Mouse (Mus musculus) hindbrain, embryonic 16.5 days (tissue): ENCODE measurements around the gene C1qtnf3. TPM values are rescaled to one million over a fixed set of nuclear protein-coding genes. Genes with fewer than 3 reads are reported as not detected.
"Not testable (repeated sequence)": the region's sequence is repeated elsewhere in the genome, so short reads cannot be mapped to it uniquely, and the experiment has no call there.

Source experiments
- ATAC-seq: fragments of 200-750 bp; cut with Nextera tagmentation; 2 replicates; pipeline ENCODE4 v1.8.0; 2017; ENCODE audit warnings: moderate TSS enrichment, moderate library complexity
- H3K27ac ChIP-seq: fragments of 300-500 bp; sonication (generic); 2 replicates; pipeline ENCODE4 v1.5.1; 2014; ENCODE audit warnings: low read depth, mild to moderate bottlenecking, control low read depth, low read length, moderate library complexity
- H3K27me3 ChIP-seq: fragments of 300-500 bp; sonication (generic); replicated peaks from 2 replicates; pipeline ENCODE4 v1.6.1; 2014; ENCODE audit warnings: low read length; ENCODE audit not compliant: control insufficient read depth, insufficient read depth
- H3K36me3 ChIP-seq: fragments of 300-500 bp; sonication (generic); 2 replicates; pipeline ENCODE4 v1.6.1; 2014; ENCODE audit warnings: mild to moderate bottlenecking, low read length, moderate library complexity, mixed read lengths; ENCODE audit not compliant: control insufficient read depth, insufficient read depth
- H3K4me1 ChIP-seq: fragments of 300-500 bp; sonication (generic); 2 replicates; pipeline ENCODE4 v1.6.1; 2014; ENCODE audit warnings: low read depth, low read length; ENCODE audit not compliant: control insufficient read depth, insufficient read depth
- H3K4me2 ChIP-seq: fragments of 300-500 bp; sonication (generic); 2 replicates; pipeline ENCODE4 v1.6.1; 2014; ENCODE audit warnings: mild to moderate bottlenecking, low read length, control low read depth, moderate library complexity
- H3K4me3 ChIP-seq: fragments of 300-500 bp; sonication (generic); 2 replicates; pipeline ENCODE4 v1.5.1; 2014; ENCODE audit warnings: mild to moderate bottlenecking, low read length, control low read depth, moderate library complexity
- H3K9ac ChIP-seq: fragments of 300-500 bp; sonication (generic); 2 replicates; pipeline ENCODE4 v1.6.1; 2014; ENCODE audit warnings: low read depth, mild to moderate bottlenecking, control low read depth, low read length, moderate library complexity
- H3K9me3 ChIP-seq: fragments of 300-500 bp; sonication (generic); 2 replicates; pipeline ENCODE4 v1.6.1; 2014; ENCODE audit warnings: mild to moderate bottlenecking, low read length, moderate library complexity; ENCODE audit not compliant: control insufficient read depth
- WGBS: fragments of 180-500 bp; shearing (Covaris S2); extraction: QIAGEN DNeasy Blood & Tissue Kit; methylation state at CpG from one replicate; pipeline ENCODE4 v1.1.7; 2014; 5-methylcytosine and 5-hydroxymethylcytosine counted together
- polyA plus RNA-seq: library from polyadenylated mRNA; unstranded; fragments of >200 nt; fragmentation: Nextera tagmentation; extraction: Ambion mirVana; gene quantifications from 2 replicates; pipeline ENCODE4 v1.2.1, GENCODE M21; 2015

C1qtnf3 gene
- polyA plus RNA-seq, 1 experiment from 2014 or later = 1.7 TPM

GRCm38 (mm10) chr15:10977151-10977550 lies 25.0 kb downstream of the C1qtnf3 start:
- Histone ChIP-seq H3K27ac (no peak overlapping the region), H3K4me1 (peaks cover 6% of the 10 kb centered on the region; the same call in 1 of the 2 replicates), H3K9me3 (no peaks in the 10 kb centered on the region), H3K27me3 (no peaks in the 10 kb centered on the region), H3K4me3 (no peak overlapping the region), H3K4me2 (no peak overlapping the region), H3K9ac (no peak overlapping the region), H3K36me3 (no peaks in the 10 kb centered on the region)
- ATAC-seq = no peak

- no peak overlapping the region for H3K4me3 ChIP-seq
- peak overlapping the region; percentile 89 for H3K4me2 ChIP-seq
- H3K4me1 ChIP-seq = peaks cover 9% of the 10 kb centered on the region
- no peak for ATAC-seq
- H3K9ac ChIP-seq = no peak overlapping the region
- no peak overlapping the region for H3K27ac ChIP-seq
- no peaks in the 10 kb centered on the region for H3K9me3 ChIP-seq
- H3K27me3 ChIP-seq = no peaks in the 10 kb centered on the region
- no peaks in the 10 kb centered on the region for H3K36me3 ChIP-seq
- 63% methylated on average over 2 of the region's 2 CpGs for WGBS
Measured at GRCm38 (mm10) chr15:10980712-10981111, 28.6 kb downstream of the C1qtnf3 start.

- H3K27me3 ChIP-seq = no peaks in the 10 kb centered on the region
- H3K4me2 ChIP-seq = peak within 1 kb of the TSS; percentile 89
- no peaks in the 10 kb centered on the region for H3K36me3 ChIP-seq
- WGBS = under 1% methylated on average over 50 of the region's 52 CpGs
- H3K4me3 ChIP-seq = peak within 1 kb of the TSS; percentile 72
- no peaks in the 10 kb centered on the region for H3K9me3 ChIP-seq
- peak; percentile 100 for ATAC-seq
- peaks cover 9% of the 10 kb centered on the region for H3K4me1 ChIP-seq
- H3K9ac ChIP-seq = peak within 1 kb of the TSS; percentile 83
- H3K27ac ChIP-seq = peak within 1 kb of the TSS; percentile 94
Measured at GRCm38 (mm10) chr15:10981377-10982063, 29.4 kb downstream of the C1qtnf3 start, which contains the start of gene Amacr. Gene Amacr (plus strand): TSS chr15:10981756.

- H3K9ac ChIP-seq = peak overlapping the region; percentile 83
- no peaks in the 10 kb centered on the region for H3K27me3 ChIP-seq
- H3K4me3 ChIP-seq = peak overlapping the region; percentile 72
- peak; percentile 40 for ATAC-seq
- WGBS = 7% methylated on average over 6 of the region's 6 CpGs
- peak overlapping the region; percentile 89 for H3K4me2 ChIP-seq
- H3K36me3 ChIP-seq = no peaks in the 10 kb centered on the region
- H3K9me3 ChIP-seq = no peaks in the 10 kb centered on the region
- H3K4me1 ChIP-seq = peaks cover 9% of the 10 kb centered on the region
- peak overlapping the region; percentile 94; the same call in 1 of the 2 replicates for H3K27ac ChIP-seq
Measured at GRCm38 (mm10) chr15:10982064-10982435, 29.9 kb downstream of the C1qtnf3 start.

GRCm38 (mm10) chr15:10985756-10986155 lies 33.6 kb downstream of the C1qtnf3 start:
- Histone ChIP-seq H3K9me3 (no peaks in the 10 kb centered on the region), H3K36me3 (peaks cover 3% of the 10 kb centered on the region; the same call in 1 of the 2 replicates), H3K4me1 (peaks cover 9% of the 10 kb centered on the region), H3K4me2 (no peak overlapping the region), H3K4me3 (no peak overlapping the region), H3K27me3 (no peaks in the 10 kb centered on the region), H3K9ac (no peak overlapping the region), H3K27ac (no peak overlapping the region)
- ATAC-seq = no peak
- 83% methylated on average over 6 of the region's 6 CpGs for WGBS

GRCm38 (mm10) chr15:10986477-10986876 lies 34.3 kb downstream of the C1qtnf3 start:
- not testable (repeated sequence) for H3K36me3 ChIP-seq, H3K27me3 ChIP-seq, H3K27ac ChIP-seq, H3K9me3 ChIP-seq, H3K4me2 ChIP-seq, H3K4me1 ChIP-seq, ATAC-seq, H3K4me3 ChIP-seq, H3K9ac ChIP-seq
- WGBS = 69% methylated on average over 2 of the region's 2 CpGs

- Histone ChIP-seq H3K9me3 (no peaks in the 10 kb centered on the region), H3K9ac (no peak overlapping the region), H3K4me1 (no peaks in the 10 kb centered on the region), H3K27me3 (no peaks in the 10 kb centered on the region), H3K27ac (no peak overlapping the region), H3K4me2 (no peak overlapping the region), H3K36me3 (peaks cover 3% of the 10 kb centered on the region; the same call in 1 of the 2 replicates), H3K4me3 (no peak overlapping the region)
- ATAC-seq = no peak
- WGBS = 52% methylated on average over 2 of the region's 2 CpGs
Measured at GRCm38 (mm10) chr15:10990411-10990810, 38.3 kb downstream of the C1qtnf3 start.

- no peak for ATAC-seq
- H3K4me3 ChIP-seq = no peak overlapping the region
- 100% methylated on average over 1 of the region's 1 CpGs for WGBS
- H3K36me3 ChIP-seq = peaks cover 3% of the 10 kb centered on the region; the same call in 1 of the 2 replicates
- H3K9ac ChIP-seq = no peak overlapping the region
- H3K4me1 ChIP-seq = no peaks in the 10 kb centered on the region
- H3K27me3 ChIP-seq = no peaks in the 10 kb centered on the region
- H3K4me2 ChIP-seq = no peak overlapping the region
- no peaks in the 10 kb centered on the region for H3K9me3 ChIP-seq
- no peak overlapping the region for H3K27ac ChIP-seq
Measured at GRCm38 (mm10) chr15:10991566-10991965, 39.4 kb downstream of the C1qtnf3 start.

- Histone ChIP-seq H3K27me3 (no peaks in the 10 kb centered on the region), H3K4me2 (peak overlapping the region; percentile 3; the same call in 1 of the 2 replicates), H3K4me1 (no peaks in the 10 kb centered on the region), H3K9ac (no peak overlapping the region), H3K36me3 (no peaks in the 10 kb centered on the region), H3K4me3 (no peak overlapping the region), H3K9me3 (no peaks in the 10 kb centered on the region), H3K27ac (no peak overlapping the region)
- WGBS = 59% methylated on average over 5 of the region's 5 CpGs
- peak; percentile 84 for ATAC-seq
Measured at GRCm38 (mm10) chr15:10999832-11000231, 47.7 kb downstream of the C1qtnf3 start.
